18 mouse cellular contexts compared by ENCODE assay signal in genomic region chr6:99564766-99565165, GRCm38 (mm10).
"Had no signal": no experiment of that assay in that cellular context is flagged by ENCODE, and none has a peak within 500 bp of the region (broad histone marks: within the 10 kb centered on the region; RNA-seq: fewer than 3 reads in every experiment).

No protein-coding gene starts in this region.

- H3K36me3 ChIP-seq: liver, embryonic 12.5 days; midbrain, embryonic 10.5 days; midbrain, embryonic 12.5 days; neural tube, embryonic 13.5 days; neural tube, embryonic 15.5 days had no signal

- H3K4me3 ChIP-seq: liver, embryonic 12.5 days; midbrain, embryonic 10.5 days; midbrain, embryonic 12.5 days; myocyte; neural tube, embryonic 13.5 days; neural tube, embryonic 15.5 days had no signal

- ATAC-seq: liver, embryonic 12.5 days; midbrain, embryonic 16.5 days had no signal

- H3K9ac ChIP-seq: liver, embryonic 12.5 days; liver, embryonic 14.5 days; lung, embryonic 14.5 days; midbrain, embryonic 12.5 days; neural tube, embryonic 13.5 days; neural tube, embryonic 15.5 days had no signal

- DNase-seq: lung, adult 18-20 months; lung, embryonic 14.5 days; lung, postnatal 10 days; lung, postnatal 4 days; midbrain, embryonic 14.5 days; retina, postnatal 1 day; right cerebral cortex, adult 18-20 months; right cerebral cortex, postnatal 25 days; right cerebral cortex, postnatal 4 days; spleen, adult 18-20 months had no signal

- H3K27ac ChIP-seq: liver, embryonic 12.5 days; liver, embryonic 14.5 days; midbrain, embryonic 10.5 days; midbrain, embryonic 12.5 days; neural tube, embryonic 13.5 days; neural tube, embryonic 15.5 days had no signal

- H3K4me2 ChIP-seq: liver, embryonic 12.5 days; lung, embryonic 14.5 days; midbrain, embryonic 12.5 days; neural tube, embryonic 13.5 days; neural tube, embryonic 15.5 days had no signal

- H3K9me3 ChIP-seq: liver, embryonic 12.5 days; midbrain, embryonic 10.5 days; midbrain, embryonic 12.5 days; neural tube, embryonic 13.5 days; neural tube, embryonic 15.5 days had no signal

- H3K27me3 ChIP-seq: liver, embryonic 12.5 days; midbrain, embryonic 12.5 days; neural tube, embryonic 13.5 days; neural tube, embryonic 15.5 days had no signal

- H3K4me1 ChIP-seq: liver, embryonic 12.5 days; midbrain, embryonic 10.5 days; midbrain, embryonic 12.5 days; neural tube, embryonic 13.5 days; neural tube, embryonic 15.5 days had no signal
